Mouse (Mus musculus): ENCODE measurements at regions not wholly inside any gene's neighbourhood (a gene's known extent, or its start where the extent isn't known, plus 50 kb on each side); places are given as distances from the start of the nearest gene placed in this dataset.

GRCm38 (mm10) chr10:117994768-117995167 lies 146.8 kb upstream of the Mdm1 start:
- TF ChIP-seq POLR2A (IDR thresholded peaks at IDR 0.05; ENCODE audit: borderline replicate concordance, low read depth, low read length) (no peak), CTCF (IDR thresholded peaks at IDR 0.05; ENCODE audit: low read depth, low read length) (no peak)
